Mouse (Mus musculus) embryonic fibroblast, embryonic 13.5 days (primary cell): ENCODE data around the gene Tctex1d2.

Experiments
- CTCF ChIP-seq: IDR thresholded peaks from 2 replicates; pipeline ENCODE4 v1.5.1; 2011; ENCODE audit warnings: mild to moderate bottlenecking, control low read depth, low read length, moderate library complexity, borderline replicate concordance; ENCODE audit not compliant: insufficient read depth
- POLR2A ChIP-seq: IDR thresholded peaks from 2 replicates; pipeline ENCODE4 v1.6.1; 2011; ENCODE audit warnings: low read depth, mild to moderate bottlenecking, control low read depth, low read length, moderate library complexity

DNA sequence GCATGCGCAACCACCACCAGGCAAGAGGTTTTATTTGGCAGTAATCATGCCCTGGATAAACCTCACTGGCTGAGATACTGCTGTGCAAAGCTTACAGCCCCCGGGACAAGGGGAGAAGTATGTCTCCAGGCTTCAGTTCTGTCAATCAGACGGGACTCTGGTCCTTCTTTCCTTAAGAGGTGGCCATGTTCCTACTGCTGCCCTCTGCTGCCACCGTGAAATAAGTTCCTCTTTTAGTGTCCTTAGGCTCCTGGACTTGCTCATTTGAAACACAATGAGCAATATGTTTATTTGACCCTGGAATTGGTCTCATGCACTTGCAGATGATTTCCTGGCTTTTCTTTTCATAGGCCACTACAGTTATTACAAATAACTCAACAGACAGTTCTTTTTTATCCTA lies 41.0 kb downstream of the Tctex1d2 start:
- TF ChIP-seq CTCF (no peak), POLR2A (no peak)
